Mouse (Mus musculus) midbrain, embryonic 12.5 days (tissue): ENCODE data around the gene Sugt1. TPM values are rescaled to one million over a fixed set of nuclear protein-coding genes. Genes with fewer than 3 reads are reported as not detected.

Experiments
- ATAC-seq: fragments of 200-750 bp; cut with Nextera tagmentation; 2 replicates; pipeline ENCODE4 v1.8.0; 2017; ENCODE audit warnings: low read depth, moderate TSS enrichment, moderate library complexity; ENCODE audit not compliant: low FRiP score
- H3K27ac ChIP-seq: fragments of 300-500 bp; sonication (generic); replicated peaks from 2 replicates; pipeline ENCODE4 v1.5.1; 2016; ENCODE audit warnings: mild to moderate bottlenecking
- H3K27me3 ChIP-seq: fragments of 300-500 bp; sonication (generic); 2 replicates; pipeline ENCODE4 v1.6.1; 2016; ENCODE audit warnings: mild to moderate bottlenecking
- H3K36me3 ChIP-seq: fragments of 300-500 bp; sonication (generic); 2 replicates; pipeline ENCODE4 v1.6.1; 2016
- H3K4me1 ChIP-seq: fragments of 300-500 bp; sonication (generic); 2 replicates; pipeline ENCODE4 v1.6.1; 2016
- H3K4me2 ChIP-seq: fragments of 300-500 bp; sonication (generic); replicated peaks from 2 replicates; pipeline ENCODE4 v1.6.1; 2016; ENCODE audit warnings: mild to moderate bottlenecking, moderate library complexity
- H3K4me3 ChIP-seq: fragments of 300-500 bp; sonication (generic); 2 replicates; pipeline ENCODE4 v1.5.1; 2016; ENCODE audit warnings: mild to moderate bottlenecking
- H3K9ac ChIP-seq: fragments of 300-500 bp; sonication (generic); replicated peaks from 2 replicates; pipeline ENCODE4 v1.6.1; 2016; ENCODE audit warnings: mild to moderate bottlenecking, moderate library complexity
- H3K9me3 ChIP-seq: fragments of 300-500 bp; sonication (generic); 2 replicates; pipeline ENCODE4 v1.6.1; 2016; ENCODE audit warnings: mild to moderate bottlenecking
- WGBS: fragments of 180-500 bp; shearing (Covaris S2); methylation state at CpG from one replicate; pipeline ENCODE4 v1.1.7; 2016; 5-methylcytosine and 5-hydroxymethylcytosine counted together
- polyA plus RNA-seq: library from polyadenylated mRNA; unstranded; fragments of >200 nt; fragmentation: Nextera tagmentation; extraction: Ambion mirVana; gene quantifications from 2 replicates; pipeline ENCODE4 v1.2.1, GENCODE M21; 2016

The Sugt1 gene
- polyA plus RNA-seq: 129 and 131 TPM in 2 replicates

DNA sequence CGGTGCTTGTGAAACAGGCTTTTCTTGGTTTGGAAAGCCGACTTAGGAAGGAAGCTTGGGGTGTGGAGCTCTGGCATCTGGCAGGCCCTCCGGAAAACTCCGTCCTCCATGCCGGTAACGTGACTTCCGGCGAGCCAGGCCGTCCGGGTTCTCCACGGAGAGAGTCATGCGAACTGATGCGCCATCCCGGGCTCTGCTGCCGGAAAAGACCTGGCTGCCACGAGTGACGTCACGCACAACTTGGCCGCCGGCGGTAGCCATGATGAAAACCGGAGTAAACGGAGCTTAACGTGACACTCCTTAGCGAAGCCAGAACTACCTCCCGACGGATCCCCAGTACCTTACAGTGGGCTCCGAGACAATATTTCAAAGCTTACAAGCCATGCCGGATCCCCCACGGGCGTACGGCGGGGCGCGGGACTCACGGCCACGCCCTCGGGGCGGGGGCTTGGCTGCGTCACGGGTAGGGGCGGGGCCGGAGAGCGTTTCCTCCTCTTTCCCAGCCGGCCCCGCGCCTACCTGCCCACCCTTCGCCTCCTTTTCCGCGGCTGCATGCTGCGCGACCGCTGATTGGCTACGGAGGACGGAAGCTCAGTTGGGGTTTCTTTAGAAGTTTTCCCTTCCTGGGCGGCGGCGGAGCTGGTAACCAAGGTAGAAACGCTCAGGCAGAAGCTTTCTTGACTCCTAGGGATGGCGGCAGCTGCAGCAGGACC is at the start of gene Sugt1:
Sugt1 (plus strand) TSS at position 553 of the 713 bp plus-strand sequence.
- ATAC-seq: peak; percentile 98
- Histone ChIP-seq H3K27ac (peak within 1 kb of the TSS; percentile 91), H3K9ac (peak within 1 kb of the TSS; percentile 68), H3K36me3 (no peaks in the 10 kb centered on the region), H3K4me2 (peak within 1 kb of the TSS; percentile 70), H3K4me3 (peak within 1 kb of the TSS; percentile 57), H3K9me3 (no peaks in the 10 kb centered on the region), H3K27me3 (no peaks in the 10 kb centered on the region), H3K4me1 (peaks cover 24% of the 10 kb centered on the region)
- under 1% methylated on average over 60 of the region's 60 CpGs for WGBS

DNA sequence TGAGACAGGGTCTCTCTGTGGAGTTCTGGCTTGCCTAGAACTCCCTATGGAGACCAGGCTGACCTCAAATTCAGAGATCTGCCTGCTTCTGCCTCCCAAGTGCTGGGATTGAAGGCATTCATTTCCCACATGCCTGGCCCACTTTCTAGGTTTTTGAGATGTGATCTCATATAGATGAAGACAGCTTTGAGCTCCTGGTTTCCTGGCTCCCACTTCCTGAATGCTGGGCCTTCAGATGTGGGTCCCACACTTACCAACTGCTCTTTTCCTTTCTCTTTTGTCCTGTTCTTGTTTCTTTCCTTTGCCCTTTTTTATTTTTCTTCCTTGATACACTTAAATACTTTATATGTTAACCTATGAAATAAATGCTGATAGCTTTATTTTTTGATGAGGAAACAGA is 49.6 kb upstream of the Sugt1 start:
- H3K9ac ChIP-seq: no peak overlapping the region
- no peak overlapping the region for H3K4me2 ChIP-seq
- H3K4me3 ChIP-seq: no peak overlapping the region
- ATAC-seq: no peak
- H3K36me3 ChIP-seq: no peaks in the 10 kb centered on the region
- H3K9me3 ChIP-seq: no peaks in the 10 kb centered on the region
- no peak overlapping the region for H3K27ac ChIP-seq
- no peaks in the 10 kb centered on the region for H3K4me1 ChIP-seq
- no peaks in the 10 kb centered on the region for H3K27me3 ChIP-seq

DNA sequence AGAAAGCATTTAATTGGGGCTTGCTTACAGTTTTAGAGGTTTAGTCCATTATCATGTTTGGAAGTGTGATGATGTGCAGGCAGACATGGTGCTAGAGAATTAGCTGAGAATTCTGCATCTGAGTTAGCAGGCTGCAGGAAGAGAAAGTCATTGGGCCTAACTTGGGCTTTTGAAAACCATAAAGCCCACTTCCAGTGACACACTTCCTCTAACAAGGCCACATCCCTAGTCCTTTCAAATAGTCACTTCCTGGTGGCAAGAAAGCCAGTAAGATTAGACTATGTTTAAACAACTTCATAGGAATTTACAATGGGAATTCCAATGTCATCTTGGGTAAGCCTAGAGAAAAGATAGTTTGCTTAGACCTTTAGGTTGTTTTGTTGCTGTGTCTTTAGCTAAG is 45.9 kb upstream of the Sugt1 start:
- Histone ChIP-seq H3K36me3 (no peaks in the 10 kb centered on the region), H3K4me2 (no peak overlapping the region), H3K27ac (no peak overlapping the region), H3K9me3 (no peaks in the 10 kb centered on the region), H3K9ac (no peak overlapping the region), H3K27me3 (no peaks in the 10 kb centered on the region), H3K4me3 (no peak overlapping the region), H3K4me1 (no peaks in the 10 kb centered on the region)
- no peak for ATAC-seq

DNA sequence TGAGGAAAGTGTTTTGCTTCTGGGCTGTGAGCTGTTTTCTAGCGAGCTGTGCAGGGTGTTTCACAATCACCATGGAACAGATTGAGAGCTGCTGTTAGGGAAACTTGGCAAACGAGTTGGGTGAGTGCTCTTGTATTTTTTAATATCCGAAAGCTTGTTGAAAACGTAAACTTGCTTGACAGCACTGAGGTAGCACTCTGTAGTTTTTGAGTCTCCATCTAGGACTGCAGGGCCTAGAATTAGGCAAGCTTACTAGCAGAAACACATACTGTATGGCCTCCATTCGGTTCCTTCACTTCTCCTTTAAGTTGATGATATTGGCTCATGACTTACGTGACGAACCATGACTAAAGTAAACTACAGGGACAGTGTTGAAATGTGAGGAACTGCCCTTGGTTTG is 38.1 kb upstream of the Sugt1 start:
- Histone ChIP-seq H3K4me1 (no peaks in the 10 kb centered on the region), H3K36me3 (no peaks in the 10 kb centered on the region), H3K9me3 (no peaks in the 10 kb centered on the region), H3K4me3 (no peak overlapping the region), H3K9ac (no peak overlapping the region), H3K27ac (no peak overlapping the region), H3K27me3 (no peaks in the 10 kb centered on the region), H3K4me2 (no peak overlapping the region)
- ATAC-seq: no peak
- WGBS: 88% methylated on average over 7 of the region's 7 CpGs

DNA sequence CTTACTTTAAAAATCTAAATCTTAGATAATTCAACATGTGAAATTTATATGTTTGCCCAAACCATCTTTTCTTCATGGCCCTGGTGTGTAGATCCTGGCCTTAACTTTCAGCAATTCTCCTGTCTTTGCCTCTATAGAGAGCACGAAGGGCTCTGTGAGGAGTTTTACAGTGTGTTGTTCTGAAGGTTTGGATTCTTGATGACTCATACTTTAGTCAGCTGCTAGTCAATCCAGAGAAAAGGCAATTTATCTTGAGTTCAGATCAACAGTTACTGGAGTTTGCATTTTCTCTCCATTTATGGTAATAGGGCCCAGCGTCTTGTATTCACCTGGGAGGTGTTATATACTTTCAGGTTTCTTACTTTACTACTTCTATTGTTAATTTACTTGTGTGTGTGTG is 35.6 kb upstream of the Sugt1 start:
- H3K4me1 ChIP-seq: no peaks in the 10 kb centered on the region
- H3K36me3 ChIP-seq: no peaks in the 10 kb centered on the region
- H3K27ac ChIP-seq: no peak overlapping the region
- no peak overlapping the region for H3K4me3 ChIP-seq
- H3K9ac ChIP-seq: no peak overlapping the region
- no peak for ATAC-seq
- WGBS: 87% methylated on average over 2 of the region's 2 CpGs
- no peaks in the 10 kb centered on the region for H3K27me3 ChIP-seq
- H3K9me3 ChIP-seq: no peaks in the 10 kb centered on the region
- no peak overlapping the region for H3K4me2 ChIP-seq

DNA sequence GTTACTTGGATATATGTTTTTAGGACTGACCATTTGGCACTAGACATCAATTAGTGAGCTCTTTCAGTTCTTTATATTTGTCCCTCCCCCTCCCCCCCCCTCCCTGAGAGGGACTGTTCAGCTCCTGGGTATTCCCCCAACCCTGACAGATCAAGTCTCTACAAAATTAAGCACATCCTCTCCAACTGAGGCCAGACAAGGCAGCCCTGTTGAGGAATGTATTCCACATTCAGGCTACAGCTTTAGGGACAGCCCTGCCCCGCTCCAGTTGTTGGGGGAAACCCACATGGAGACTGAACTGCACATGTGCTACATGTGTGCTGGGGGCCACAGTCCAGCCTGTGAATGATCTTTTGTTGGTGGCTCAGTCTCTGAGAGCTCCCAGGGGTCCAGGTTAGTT is 34.6 kb upstream of the Sugt1 start:
- Histone ChIP-seq H3K9me3 (no peaks in the 10 kb centered on the region), H3K4me2 (no peak overlapping the region), H3K4me3 (no peak overlapping the region), H3K4me1 (no peaks in the 10 kb centered on the region), H3K9ac (no peak overlapping the region), H3K36me3 (no peaks in the 10 kb centered on the region), H3K27ac (no peak overlapping the region), H3K27me3 (no peaks in the 10 kb centered on the region)
- no peak for ATAC-seq
- 78% methylated on average over 1 of the region's 1 CpGs for WGBS

DNA sequence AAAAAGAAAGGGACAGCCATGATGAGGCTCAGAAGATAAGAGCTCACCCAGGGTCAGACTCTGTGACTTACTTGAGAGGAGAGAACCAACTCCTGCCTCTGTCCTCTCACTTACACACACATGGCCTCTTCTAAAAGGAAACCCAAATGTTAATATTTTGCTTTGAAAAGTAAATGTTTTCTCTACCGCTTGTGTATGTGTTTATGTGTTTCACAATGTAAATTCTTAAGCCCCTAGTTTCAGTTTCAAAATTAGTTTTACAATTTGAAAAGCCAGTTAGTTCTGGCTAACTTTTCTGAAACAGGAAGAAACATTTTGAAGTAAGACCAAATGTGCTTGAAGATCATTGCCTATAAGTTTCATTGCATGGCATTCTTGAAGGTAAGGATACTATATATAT is 29.7 kb upstream of the Sugt1 start:
- no peaks in the 10 kb centered on the region for H3K4me1 ChIP-seq
- H3K27ac ChIP-seq: no peak overlapping the region
- no peak for ATAC-seq
- no peak overlapping the region for H3K9ac ChIP-seq
- no peak overlapping the region for H3K4me3 ChIP-seq
- no peaks in the 10 kb centered on the region for H3K27me3 ChIP-seq
- H3K36me3 ChIP-seq: 0 out of 2 replicates have a peak, but pooled peaks cover 3% of the 10 kb centered on the region
- WGBS: 94% methylated on average over 1 of the region's 1 CpGs
- no peaks in the 10 kb centered on the region for H3K9me3 ChIP-seq
- no peak overlapping the region for H3K4me2 ChIP-seq

DNA sequence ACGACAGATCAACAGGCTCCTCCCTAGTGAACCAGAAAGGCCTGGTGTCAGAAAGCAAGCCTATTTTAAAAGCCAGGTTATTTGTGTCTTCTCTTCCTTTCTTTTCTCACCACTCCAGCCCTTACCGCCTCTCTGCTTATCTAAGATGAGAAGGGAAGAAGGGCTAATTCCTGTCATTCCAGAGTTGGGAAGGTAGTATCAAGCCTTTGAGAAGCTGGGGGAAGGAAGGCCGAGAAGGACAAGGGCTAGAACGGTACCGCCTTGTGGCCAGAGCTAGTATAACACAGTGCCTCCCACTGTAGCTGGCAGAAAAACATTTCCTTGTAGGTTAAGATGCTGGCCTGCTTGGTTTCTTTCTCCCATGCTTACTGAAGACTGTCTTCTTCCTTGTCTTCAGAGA is 24.7 kb upstream of the Sugt1 start:
- no peaks in the 10 kb centered on the region for H3K9me3 ChIP-seq
- no peak overlapping the region for H3K4me3 ChIP-seq
- no peaks in the 10 kb centered on the region for H3K4me1 ChIP-seq
- H3K9ac ChIP-seq: no peak overlapping the region
- ATAC-seq: no peak
- no peak overlapping the region for H3K27ac ChIP-seq
- WGBS: 26% methylated on average over 5 of the region's 5 CpGs
- 0 out of 2 replicates have a peak, but pooled peaks cover 3% of the 10 kb centered on the region for H3K36me3 ChIP-seq
- H3K4me2 ChIP-seq: no peak overlapping the region
- H3K27me3 ChIP-seq: no peaks in the 10 kb centered on the region

DNA sequence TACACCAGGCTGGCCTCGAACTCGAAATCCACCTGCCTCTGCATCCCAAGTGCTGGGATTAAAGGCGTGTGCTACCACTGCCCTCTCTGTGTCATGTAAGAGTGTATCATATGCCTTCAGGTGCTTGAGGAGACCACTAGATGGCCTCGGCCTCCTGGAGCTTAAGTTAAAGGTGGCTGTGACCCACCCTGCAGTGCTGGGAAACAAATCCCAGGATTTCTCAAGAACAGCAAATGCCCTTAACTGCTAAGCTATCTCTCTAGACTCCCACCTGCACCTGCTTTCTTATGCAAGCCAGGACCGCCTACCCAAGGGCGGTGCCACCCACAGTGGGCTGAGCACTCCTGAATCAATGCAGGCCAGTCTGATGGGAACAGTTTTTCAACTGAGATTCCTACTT is 22.7 kb upstream of the Sugt1 start:
- no peaks in the 10 kb centered on the region for H3K4me1 ChIP-seq
- H3K9ac ChIP-seq: no peak overlapping the region
- no peaks in the 10 kb centered on the region for H3K9me3 ChIP-seq
- H3K4me3 ChIP-seq: no peak overlapping the region
- 0 out of 2 replicates have a peak, but pooled peaks cover 3% of the 10 kb centered on the region for H3K36me3 ChIP-seq
- no peak overlapping the region for H3K27ac ChIP-seq
- no peak for ATAC-seq
- no peak overlapping the region for H3K4me2 ChIP-seq
- H3K27me3 ChIP-seq: no peaks in the 10 kb centered on the region
- WGBS: 63% methylated on average over 6 of the region's 6 CpGs

DNA sequence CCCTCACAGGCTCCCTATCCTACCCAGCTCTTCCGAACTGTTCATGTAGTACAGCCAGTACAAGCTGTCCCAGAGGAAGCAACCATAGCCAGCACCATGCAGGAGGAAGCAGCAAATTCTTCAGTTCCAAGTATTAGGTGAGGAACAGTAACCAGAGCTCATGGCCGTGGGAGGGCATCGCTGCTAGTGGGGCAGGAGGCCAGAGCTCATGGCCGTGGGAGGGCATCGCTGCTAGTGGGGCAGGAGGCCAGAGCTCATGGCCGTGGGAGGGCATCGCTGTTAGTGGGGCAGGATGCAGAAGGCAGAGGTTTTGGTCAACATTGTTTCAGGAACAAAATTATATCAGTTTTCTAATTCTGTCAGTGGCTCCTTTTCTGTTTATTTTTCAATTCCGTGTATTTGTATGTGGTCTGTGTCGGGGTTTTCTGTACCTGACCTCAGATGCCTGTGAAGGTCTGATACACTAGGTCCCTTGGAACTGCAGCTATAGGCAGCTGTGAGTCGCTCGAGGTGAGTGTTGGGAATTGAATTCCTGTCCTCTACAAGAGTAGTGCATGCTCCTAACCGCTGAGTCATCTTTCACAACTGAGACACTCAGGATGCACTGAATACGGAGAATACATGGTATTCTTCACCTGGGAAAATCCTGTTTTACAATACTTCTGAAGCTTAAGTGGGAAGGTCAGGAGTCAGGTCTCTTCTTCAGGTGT is 13.9 kb upstream of the Sugt1 start:
- Histone ChIP-seq H3K36me3 (peaks cover 4% of the 10 kb centered on the region; the same call in 1 of the 2 replicates), H3K9ac (no peak overlapping the region), H3K27me3 (no peaks in the 10 kb centered on the region), H3K4me1 (no peaks in the 10 kb centered on the region), H3K4me2 (no peak overlapping the region), H3K9me3 (no peaks in the 10 kb centered on the region), H3K4me3 (no peak overlapping the region), H3K27ac (no peak overlapping the region)
- no peak for ATAC-seq
- WGBS: 92% methylated on average over 13 of the region's 13 CpGs

DNA sequence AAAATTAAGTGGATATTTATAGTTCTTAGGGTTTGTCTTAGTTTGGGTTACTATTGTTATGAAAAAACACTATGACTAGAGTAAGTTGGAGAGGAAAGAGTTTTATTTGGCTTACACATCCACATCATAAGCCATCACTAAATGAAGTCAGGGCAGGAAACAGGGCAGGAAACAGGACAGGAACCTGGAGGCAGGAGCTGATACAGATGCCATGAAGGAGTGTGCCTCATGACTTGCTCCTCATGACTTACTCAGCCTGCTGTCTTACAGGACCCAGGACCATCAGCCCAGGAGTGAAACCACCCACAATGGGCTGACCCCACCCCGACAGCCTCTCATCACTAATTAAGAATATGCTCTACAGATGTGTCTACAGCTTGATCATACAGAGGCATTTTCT is 13.1 kb upstream of the Sugt1 start:
- no peak overlapping the region for H3K9ac ChIP-seq
- 88% methylated on average over 1 of the region's 1 CpGs for WGBS
- no peak overlapping the region for H3K27ac ChIP-seq
- H3K4me1 ChIP-seq: no peaks in the 10 kb centered on the region
- H3K4me2 ChIP-seq: no peak overlapping the region
- no peak overlapping the region for H3K4me3 ChIP-seq
- no peaks in the 10 kb centered on the region for H3K9me3 ChIP-seq
- no peaks in the 10 kb centered on the region for H3K27me3 ChIP-seq
- no peak for ATAC-seq
- peaks cover 4% of the 10 kb centered on the region; the same call in 1 of the 2 replicates for H3K36me3 ChIP-seq

DNA sequence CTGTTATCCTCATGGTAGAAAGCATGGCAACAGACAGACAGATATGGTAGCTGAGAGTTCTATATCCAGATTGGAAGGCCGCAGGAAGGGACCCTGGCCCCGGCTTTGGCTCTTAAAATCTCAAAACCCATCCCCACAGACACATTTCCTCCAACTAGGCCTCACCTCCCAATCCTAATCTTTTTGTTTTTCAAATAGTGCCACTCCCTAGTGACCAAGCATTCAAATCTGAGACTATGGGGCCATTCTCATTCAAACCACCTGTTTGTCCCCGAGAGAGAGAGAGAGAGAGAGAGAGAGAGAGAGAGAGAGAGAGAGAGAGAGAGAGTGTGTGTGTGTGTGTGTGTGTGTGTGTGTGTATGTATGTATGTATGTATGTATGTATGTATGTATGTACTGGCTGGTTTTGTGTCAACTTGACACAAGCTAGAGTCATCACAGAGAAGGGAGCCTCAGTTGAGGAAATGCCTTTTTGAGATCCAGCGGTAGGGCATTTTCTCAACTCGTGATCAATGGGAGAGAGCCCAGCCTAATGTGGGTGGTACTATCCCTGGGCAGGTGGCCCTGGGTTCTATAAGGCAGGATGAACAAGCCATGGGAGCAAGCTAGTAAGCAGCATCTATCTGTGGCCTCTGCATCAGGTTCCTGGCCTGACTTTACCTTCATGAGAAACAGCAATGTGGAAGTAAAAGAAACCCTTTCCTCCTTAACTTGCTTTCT is 3.8 kb upstream of the Sugt1 start:
- H3K4me2 ChIP-seq: no peak overlapping the region
- no peak for ATAC-seq
- no peaks in the 10 kb centered on the region for H3K27me3 ChIP-seq
- no peak overlapping the region for H3K4me3 ChIP-seq
- no peaks in the 10 kb centered on the region for H3K9me3 ChIP-seq
- no peak overlapping the region for H3K9ac ChIP-seq
- no peak overlapping the region for H3K27ac ChIP-seq
- 84% methylated on average over 5 of the region's 5 CpGs for WGBS
- no peaks in the 10 kb centered on the region for H3K36me3 ChIP-seq
- peaks cover 10% of the 10 kb centered on the region for H3K4me1 ChIP-seq
